Mouse (Mus musculus) kidney, adult 8-10 months (tissue): ENCODE measurements around the gene Nsf.

Experiments
- DNase-seq, 2 experiments: peaks; one replicate each; pipeline ENCODE4 v3.0.0; 2022

Gene Nsf

DNA sequence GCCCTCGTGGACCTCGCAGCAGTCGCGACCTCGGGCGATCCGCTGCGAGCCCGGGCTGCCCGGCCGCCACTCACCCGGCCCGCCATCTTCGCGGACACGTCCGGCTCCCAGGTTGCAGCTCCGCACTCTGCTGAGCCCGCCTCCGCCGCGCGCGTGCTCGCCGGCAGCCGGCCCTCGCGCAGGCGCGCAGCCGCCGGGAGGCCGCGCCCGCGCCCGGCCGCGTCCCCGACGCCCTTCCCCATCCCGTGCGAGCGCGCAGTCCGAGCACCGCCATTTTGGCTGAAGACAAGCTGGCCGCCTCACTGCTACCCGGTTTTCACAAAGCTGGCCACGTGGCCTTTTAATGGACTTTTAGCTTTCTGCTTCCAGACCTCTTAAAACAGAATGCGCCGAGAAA is at the start of gene Nsf:
TSS of gene Nsf (minus strand) at position 161 of the 397 bp plus-strand sequence.
- peak; percentile 81 to 82 for DNase-seq

- no peak for DNase-seq
Measured at GRCm38 (mm10) chr11:104003397-104003796, 49.5 kb upstream of the Nsf start.

DNA sequence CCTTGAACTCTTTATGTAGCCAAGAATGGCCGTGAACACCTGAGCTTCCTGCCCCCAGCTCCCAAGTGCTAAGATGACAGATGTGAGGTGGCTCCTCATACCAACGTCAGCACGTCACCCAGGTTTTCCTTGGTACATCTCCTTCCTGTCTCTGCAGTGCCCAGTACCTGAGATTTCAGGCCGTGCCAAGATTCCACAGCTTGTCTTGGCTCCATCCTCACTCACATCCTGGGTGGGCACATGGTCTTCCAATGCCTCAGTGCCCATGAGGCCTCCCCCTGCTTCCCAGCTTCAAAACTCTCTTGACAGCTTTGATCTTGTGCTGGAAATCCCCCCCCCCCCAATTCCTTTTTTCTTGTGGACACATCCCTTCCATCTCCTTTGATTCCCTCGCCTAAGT is 48.3 kb upstream of the Nsf start:
- DNase-seq = no peak

DNA sequence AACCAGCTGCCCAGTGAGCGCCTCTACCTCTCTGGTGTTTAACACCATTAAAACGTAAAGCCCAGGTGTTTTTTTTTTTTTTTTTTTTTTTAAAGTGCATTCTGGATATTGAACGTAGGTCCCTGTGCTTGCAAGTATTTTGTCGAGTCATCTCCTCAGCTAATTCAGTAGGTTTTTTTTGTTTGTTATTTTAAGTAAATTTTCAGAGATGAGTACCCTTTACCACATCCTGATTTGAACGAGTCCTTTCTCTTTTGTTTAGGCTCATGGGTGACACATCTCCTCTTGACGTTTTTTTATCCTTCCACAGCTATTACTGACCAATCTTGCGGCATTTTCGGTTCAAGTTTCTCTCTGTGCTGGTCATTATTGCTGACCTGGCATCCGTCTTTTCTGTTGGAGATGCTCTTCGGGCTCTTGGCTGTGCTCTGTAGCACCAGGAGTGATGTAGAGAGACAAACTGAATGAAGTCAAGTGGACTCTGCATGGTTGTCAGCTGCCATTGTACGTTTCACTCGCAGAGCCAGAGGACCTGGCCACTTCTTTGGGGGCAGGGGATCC is 47.6 kb upstream of the Nsf start:
- DNase-seq = no peak

- DNase-seq = peak in 1 of 2 experiments; percentile 3
Measured at GRCm38 (mm10) chr11:104000667-104001394, 47.0 kb upstream of the Nsf start.

GRCm38 (mm10) chr11:103998737-103999136 is 44.9 kb upstream of the Nsf start:
- DNase-seq = no peak

DNA sequence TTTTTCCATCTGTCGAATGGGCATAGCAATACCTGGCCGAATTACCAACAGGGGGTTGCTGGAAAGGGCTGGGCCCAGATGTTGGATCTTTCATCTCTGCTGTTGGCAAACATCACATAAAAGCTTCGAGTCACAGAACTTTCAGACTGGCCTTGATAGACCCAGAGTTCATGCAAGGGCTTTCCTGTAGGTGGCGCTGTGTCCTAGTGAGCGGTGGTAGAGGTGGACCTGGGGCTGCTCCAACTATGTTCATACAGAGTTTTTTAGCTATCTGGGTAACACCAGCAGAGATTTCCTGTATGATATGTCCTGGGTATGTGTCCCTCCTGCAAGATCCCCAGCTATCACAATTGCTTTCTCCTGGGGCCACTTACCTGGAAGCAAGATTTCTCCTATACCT is 43.5 kb upstream of the Nsf start:
- peak in 1 of 2 experiments; percentile 59 for DNase-seq

- DNase-seq = no peak
Measured at GRCm38 (mm10) chr11:103992638-103993037, 38.8 kb upstream of the Nsf start.

DNA sequence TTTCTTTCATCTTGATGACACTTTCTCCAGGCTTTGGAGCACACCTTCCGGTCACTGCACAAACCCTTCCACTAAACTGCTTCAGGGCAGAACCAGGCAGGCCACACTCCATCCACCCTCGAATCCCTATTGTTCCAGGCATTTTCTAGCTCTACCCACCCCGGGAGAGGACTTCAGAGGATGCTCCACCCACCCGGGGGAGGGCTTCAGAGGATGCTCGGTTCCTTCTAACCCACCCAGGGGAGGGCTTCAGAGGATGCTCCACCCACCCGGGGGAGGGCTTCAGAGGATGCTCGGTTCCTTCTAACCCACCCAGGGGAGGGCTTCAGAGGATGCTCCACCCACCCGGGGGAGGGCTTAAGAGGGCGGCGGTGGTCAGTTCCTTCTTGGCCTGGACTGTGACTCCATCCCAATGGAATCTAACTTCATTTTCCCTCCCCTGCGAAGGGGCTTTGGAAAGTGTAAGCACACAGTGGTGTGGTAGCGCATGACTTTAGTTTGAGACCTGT is 36.2 kb upstream of the Nsf start:
- peak in 1 of 2 experiments; percentile 7 for DNase-seq

- peak; percentile 33 to 61 for DNase-seq
Measured at GRCm38 (mm10) chr11:103987423-103987822, 33.6 kb upstream of the Nsf start.

GRCm38 (mm10) chr11:103984067-103984466 is 30.2 kb upstream of the Nsf start:
- DNase-seq = no peak

DNA sequence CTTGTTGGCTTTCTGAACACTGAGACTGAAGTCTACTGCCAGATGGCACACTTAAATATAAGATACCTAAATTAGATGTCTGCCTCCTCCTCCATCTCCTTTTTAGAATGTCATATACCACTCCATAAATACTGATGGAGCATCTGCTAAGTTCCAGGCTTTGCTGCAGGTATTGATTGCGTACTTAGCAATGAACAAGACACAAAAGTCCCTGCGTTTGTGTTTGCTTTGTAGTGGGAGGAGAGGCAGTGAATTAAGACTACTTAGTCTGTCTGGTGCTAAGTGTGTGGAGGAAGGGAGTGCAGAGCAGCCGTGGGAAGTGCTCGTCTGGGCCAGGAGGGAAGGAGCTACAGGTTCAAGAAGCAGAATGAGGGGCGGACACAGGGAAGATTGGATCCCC is 28.0 kb upstream of the Nsf start:
- no peak for DNase-seq

DNA sequence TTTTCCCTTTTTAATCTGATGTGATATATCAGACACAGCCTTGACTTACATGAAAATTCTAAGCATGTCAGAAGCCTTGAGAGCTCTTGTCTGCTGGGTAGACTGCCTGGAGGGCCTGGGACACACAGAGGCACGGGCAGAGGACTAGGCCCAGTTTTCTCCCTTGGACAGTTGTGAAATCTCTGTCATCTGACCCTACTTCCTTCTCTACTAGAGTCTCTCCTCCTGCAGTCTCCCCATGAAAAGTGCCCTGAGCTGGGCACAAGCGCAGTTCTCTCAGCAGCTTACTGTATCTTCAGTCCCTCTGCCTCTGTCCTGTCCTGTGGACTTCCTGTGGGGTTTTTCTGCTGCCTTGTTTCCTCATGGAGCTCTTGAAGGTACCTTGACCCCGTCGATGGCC is 25.5 kb upstream of the Nsf start:
- DNase-seq = no peak

- DNase-seq = no peak
Measured at GRCm38 (mm10) chr11:103970876-103971275, 17.0 kb upstream of the Nsf start.

DNA sequence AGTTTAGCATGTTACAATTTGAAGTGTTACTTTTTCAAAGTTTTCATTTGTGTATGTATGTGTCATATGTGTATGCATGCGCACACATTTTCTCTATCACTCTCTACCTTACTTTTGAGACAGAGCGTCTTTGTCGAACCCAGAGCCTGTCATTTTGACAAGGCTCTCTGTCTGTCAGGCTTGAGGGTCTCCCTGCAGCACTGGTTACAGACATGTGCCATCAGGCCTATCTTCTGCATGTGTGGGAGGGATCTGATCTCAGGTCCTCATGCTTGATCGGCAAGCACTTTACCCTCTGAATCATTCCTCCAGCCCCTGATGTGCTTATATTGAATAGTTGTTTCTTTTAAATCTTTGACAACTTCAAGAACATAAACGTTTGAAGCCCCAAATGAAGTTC is 15.4 kb upstream of the Nsf start:
- no peak for DNase-seq

- DNase-seq = no peak
Measured at GRCm38 (mm10) chr11:103967106-103967735, 13.4 kb upstream of the Nsf start.

- DNase-seq = no peak
Measured at GRCm38 (mm10) chr11:103956866-103957265, 3.0 kb upstream of the Nsf start.

GRCm38 (mm10) chr11:103953032-103953895 is 592 bp downstream of the Nsf start:
- DNase-seq = peak in 1 of 2 experiments; percentile 8

- DNase-seq = no peak
Measured at GRCm38 (mm10) chr11:103952635-103953031, 1.2 kb downstream of the Nsf start.

DNA sequence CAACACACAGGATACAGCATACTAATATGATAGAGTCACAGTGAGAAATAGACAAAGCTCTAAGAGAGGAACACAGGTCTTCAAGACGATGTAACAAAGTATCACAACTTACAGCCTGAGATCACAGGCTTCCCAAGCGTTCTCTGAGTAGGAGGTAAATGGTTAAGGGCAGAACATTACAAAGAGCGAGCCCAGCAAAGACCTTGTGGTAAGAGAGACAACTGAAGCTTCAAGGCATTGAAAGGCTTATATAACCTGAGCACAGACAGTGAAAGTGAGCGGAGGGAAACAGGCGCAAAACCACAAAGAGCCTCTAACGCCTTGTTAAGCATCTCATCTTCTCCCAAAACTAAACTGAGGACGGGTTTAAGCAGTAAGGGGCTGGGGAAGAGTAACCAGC is 2.8 kb downstream of the Nsf start:
- DNase-seq = no peak

DNA sequence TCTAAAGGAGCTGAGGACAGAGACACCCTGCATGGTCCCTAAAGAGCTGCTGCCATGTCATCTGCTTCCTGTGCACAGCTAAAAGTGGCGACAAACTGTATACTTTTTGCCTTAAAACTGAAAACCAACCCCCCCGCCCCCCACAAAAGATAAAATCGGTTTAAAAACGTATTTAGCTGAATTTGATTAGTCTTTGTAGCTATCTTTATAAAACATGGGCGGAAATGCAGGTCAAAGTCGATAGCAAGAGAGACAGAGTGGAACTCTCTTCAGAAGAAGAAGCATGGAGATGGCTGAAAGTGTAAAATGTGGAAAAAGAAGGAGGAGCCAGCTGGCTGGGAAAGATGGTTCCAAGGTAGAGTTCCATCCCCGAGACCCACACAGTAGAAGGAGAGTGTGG is 4.9 kb downstream of the Nsf start:
- DNase-seq = no peak

DNA sequence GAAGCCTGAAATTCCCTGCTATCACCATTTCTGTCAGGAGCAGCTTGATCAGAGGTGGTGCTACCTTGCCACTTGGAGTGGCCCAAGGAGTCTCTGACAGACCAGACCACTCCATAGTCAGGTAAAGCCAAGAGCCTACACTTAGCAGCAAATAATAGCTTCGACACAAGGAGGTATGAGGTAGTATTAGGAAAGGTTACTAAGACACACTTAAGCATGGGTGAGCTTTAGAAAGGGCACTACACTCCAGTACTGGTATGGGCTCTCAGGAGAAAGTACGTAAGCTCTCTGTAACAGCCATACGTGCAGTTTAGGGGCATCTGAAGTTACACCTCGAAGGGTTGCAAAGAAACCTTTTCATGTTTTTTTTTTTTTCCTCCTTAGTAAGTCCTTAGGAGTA is 11.1 kb downstream of the Nsf start:
- DNase-seq = no peak

DNA sequence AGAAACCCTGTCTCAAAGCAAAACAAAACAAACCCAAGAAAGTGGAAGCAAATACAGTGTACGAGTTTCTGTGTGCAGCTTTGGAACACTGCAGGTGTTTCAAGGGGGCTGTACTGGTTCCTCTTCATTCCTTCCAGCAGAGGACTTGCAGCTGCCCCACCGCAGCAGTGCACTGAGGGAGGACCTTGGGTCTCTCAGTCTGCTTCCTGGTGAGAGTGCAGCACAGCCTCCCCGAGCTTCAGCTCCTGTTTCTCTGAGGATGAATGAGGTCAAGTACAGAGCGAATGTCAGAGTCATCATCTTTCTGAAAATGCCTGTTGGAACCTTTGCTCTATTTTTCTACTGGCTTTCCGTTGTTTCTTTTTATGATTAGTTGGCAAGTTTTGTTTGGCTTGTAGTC is 12.5 kb downstream of the Nsf start:
- no peak for DNase-seq
